ENCODE assay signal across 8 mouse cellular contexts in the genomic region with DNA sequence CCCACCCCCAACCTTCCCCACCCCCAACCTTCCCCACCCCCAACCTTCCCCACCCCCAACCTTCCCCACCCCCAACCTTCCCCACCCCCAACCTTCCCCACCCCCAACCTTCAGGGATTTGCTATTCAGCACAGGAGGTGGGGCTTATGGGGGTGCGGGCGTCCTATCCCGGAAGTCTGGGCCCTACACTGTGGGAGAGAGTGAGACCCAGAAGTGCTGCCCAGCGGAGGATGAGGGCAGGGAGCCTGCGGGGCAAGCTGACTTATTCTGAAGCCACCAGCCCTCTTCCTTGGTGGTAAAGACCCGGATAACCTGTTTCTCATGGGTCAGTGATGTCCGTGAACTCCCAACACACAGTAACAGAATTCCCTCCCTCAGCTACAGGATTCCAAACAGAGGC. TPM values are rescaled to one million over a fixed set of nuclear protein-coding genes. Genes with fewer than 3 reads are reported as not detected.
A peak's percentile ranks its signal among the peaks of the same experiment; 100 is the strongest.
DNase-seq lines count a peak whose midpoint lies in the region; ATAC-seq lines count a peak whose summit lies in the region.

No protein-coding gene starts in this region.

- 3% methylated on average over 7 of the region's 7 CpGs for WGBS in heart, embryonic 11.5 days (ENCODE audit: insufficient replicate concordance)
- 1% methylated on average over 7 of the region's 7 CpGs for WGBS in neural tube, embryonic 13.5 days

- H3K9ac ChIP-seq in heart, embryonic 11.5 days (ENCODE audit: low read depth, low read length): no peak overlapping the region
- no peak overlapping the region for H3K9ac ChIP-seq in neural tube, embryonic 13.5 days

- no peaks in the 10 kb centered on the region for H3K9me3 ChIP-seq in heart, embryonic 11.5 days (replicated peaks; ENCODE audit: control insufficient read depth, low read length)
- no peaks in the 10 kb centered on the region for H3K9me3 ChIP-seq in neural tube, embryonic 13.5 days

- H3K4me3 ChIP-seq in heart, embryonic 11.5 days (ENCODE audit: low read depth, low read length): peak overlapping the region; percentile 35
- no peak overlapping the region for H3K4me3 ChIP-seq in neural tube, embryonic 13.5 days

- H3K36me3 ChIP-seq in heart, embryonic 11.5 days (ENCODE audit: control insufficient read depth, insufficient read depth, low read length): no peaks in the 10 kb centered on the region
- no peaks in the 10 kb centered on the region for H3K36me3 ChIP-seq in neural tube, embryonic 13.5 days

- H3K27me3 ChIP-seq in heart, embryonic 11.5 days (ENCODE audit: control insufficient read depth, insufficient read depth, low read length): peaks cover 46% of the 10 kb centered on the region
- peaks cover 50% of the 10 kb centered on the region for H3K27me3 ChIP-seq in neural tube, embryonic 13.5 days

- ATAC-seq in CD4-positive, CD25-positive, alpha-beta regulatory T cell, adult 4 months: no peak
- no peak for ATAC-seq in heart, embryonic 11.5 days (replicated peaks; ENCODE audit: insufficient number of reproducible peaks, low FRiP score, low TSS enrichment)
- ATAC-seq in neural tube, embryonic 13.5 days (ENCODE audit: low read depth): no peak

- H3K4me2 ChIP-seq in heart, embryonic 11.5 days: peak overlapping the region; percentile 66
- peak overlapping the region; percentile 52 for H3K4me2 ChIP-seq in neural tube, embryonic 13.5 days

- H3K27ac ChIP-seq in heart, embryonic 11.5 days (ENCODE audit: low read depth, low read length): no peak overlapping the region
- 0 out of 2 replicates have a peak overlapping the region, but pooled peaks have one; percentile 65 for H3K27ac ChIP-seq in neural tube, embryonic 13.5 days (replicated peaks)

- DNase-seq in CD4-positive, CD25-positive, alpha-beta regulatory T cell, adult 2 months (ENCODE audit: low read depth, low spot score): peak; percentile 42
- peak; percentile 66 for DNase-seq in adrenal gland, adult 2 months
- peak; percentile 63 for DNase-seq in kidney, postnatal 10 days
- DNase-seq in right cerebral cortex, postnatal 36 days (ENCODE audit: low spot score in 2 of 2): no peak
- DNase-seq in spleen, adult 18-20 months: no peak

- H3K4me1 ChIP-seq in heart, embryonic 11.5 days (ENCODE audit: control insufficient read depth, insufficient read depth, low read length): peaks cover 10% of the 10 kb centered on the region
- peaks cover 35% of the 10 kb centered on the region for H3K4me1 ChIP-seq in neural tube, embryonic 13.5 days (replicated peaks)

RNA-seq across cellular contexts. Expression of a gene that starts 42.7 kb away (rescaled TPM):
- not detected for polyA plus RNA-seq in CD4-positive, CD25-positive, alpha-beta regulatory T cell, adult 4 months (2017; shearing (Covaris generic))
- total RNA-seq in adrenal gland, adult 2 months (2021): not detected
- polyA plus RNA-seq in adrenal gland, adult 2 months (2012; rRNA removed): not detected in 2 replicates
- not detected in 2 replicates for polyA plus RNA-seq in heart, embryonic 11.5 days (2014; fragmentation: Nextera tagmentation; extraction: Ambion mirVana)
- 0.92 and 1.4 TPM in 2 replicates for polyA plus RNA-seq in neural tube, embryonic 13.5 days (2015; fragmentation: Nextera tagmentation; extraction: Ambion mirVana)

RNA-seq across cellular contexts. Expression of a gene that starts 52.8 kb away (rescaled TPM):
- not detected for polyA plus RNA-seq in CD4-positive, CD25-positive, alpha-beta regulatory T cell, adult 4 months (2017; shearing (Covaris generic))
- total RNA-seq in adrenal gland, adult 2 months (2021): 100 to 1,000 TPM in 1 of 2 experiments, 10 to 100 TPM in 1; 87.9 to 143 TPM
- 74.3 and 95.0 TPM in 2 replicates for polyA plus RNA-seq in adrenal gland, adult 2 months (2012; rRNA removed)
- not detected in 2 replicates for polyA plus RNA-seq in heart, embryonic 11.5 days (2014; fragmentation: Nextera tagmentation; extraction: Ambion mirVana)
- not detected in 2 replicates for polyA plus RNA-seq in neural tube, embryonic 13.5 days (2015; fragmentation: Nextera tagmentation; extraction: Ambion mirVana)

RNA-seq across cellular contexts. Expression of a gene that starts 55.3 kb away (rescaled TPM):
- not detected for polyA plus RNA-seq in CD4-positive, CD25-positive, alpha-beta regulatory T cell, adult 4 months (2017; shearing (Covaris generic))
- not detected for total RNA-seq in adrenal gland, adult 2 months (2021)
- not detected in 2 replicates for polyA plus RNA-seq in adrenal gland, adult 2 months (2012; rRNA removed)
- 0.07 and 0.10 TPM in 2 replicates for polyA plus RNA-seq in heart, embryonic 11.5 days (2014; fragmentation: Nextera tagmentation; extraction: Ambion mirVana)
- 6.2 and 7.4 TPM in 2 replicates for polyA plus RNA-seq in neural tube, embryonic 13.5 days (2015; fragmentation: Nextera tagmentation; extraction: Ambion mirVana)

Comparison
In these comparisons a context has a peak if more than half of its experiments do, and no peak if none do; other contexts are left out.
1. DNase-seq: peak in CD4-positive, CD25-positive, alpha-beta regulatory T cell, adult 2 months (single experiment), adrenal gland, adult 2 months (single experiment) and kidney, postnatal 10 days (single experiment); none in right cerebral cortex, postnatal 36 days (0 of 2) and spleen, adult 18-20 months (0 of 2).
2. RNA of a gene that starts 52.8 kb away (polyA plus RNA-seq): 74.3 to 95.0 TPM in adrenal gland, adult 2 months; not detected in neural tube, embryonic 13.5 days, not detected in CD4-positive, CD25-positive, alpha-beta regulatory T cell, adult 4 months and not detected in heart, embryonic 11.5 days; every median in the first group is over 10 times any median in the second.